Mouse (Mus musculus): Measurements from ENCODE around the gene Lrpap1.

DNA sequence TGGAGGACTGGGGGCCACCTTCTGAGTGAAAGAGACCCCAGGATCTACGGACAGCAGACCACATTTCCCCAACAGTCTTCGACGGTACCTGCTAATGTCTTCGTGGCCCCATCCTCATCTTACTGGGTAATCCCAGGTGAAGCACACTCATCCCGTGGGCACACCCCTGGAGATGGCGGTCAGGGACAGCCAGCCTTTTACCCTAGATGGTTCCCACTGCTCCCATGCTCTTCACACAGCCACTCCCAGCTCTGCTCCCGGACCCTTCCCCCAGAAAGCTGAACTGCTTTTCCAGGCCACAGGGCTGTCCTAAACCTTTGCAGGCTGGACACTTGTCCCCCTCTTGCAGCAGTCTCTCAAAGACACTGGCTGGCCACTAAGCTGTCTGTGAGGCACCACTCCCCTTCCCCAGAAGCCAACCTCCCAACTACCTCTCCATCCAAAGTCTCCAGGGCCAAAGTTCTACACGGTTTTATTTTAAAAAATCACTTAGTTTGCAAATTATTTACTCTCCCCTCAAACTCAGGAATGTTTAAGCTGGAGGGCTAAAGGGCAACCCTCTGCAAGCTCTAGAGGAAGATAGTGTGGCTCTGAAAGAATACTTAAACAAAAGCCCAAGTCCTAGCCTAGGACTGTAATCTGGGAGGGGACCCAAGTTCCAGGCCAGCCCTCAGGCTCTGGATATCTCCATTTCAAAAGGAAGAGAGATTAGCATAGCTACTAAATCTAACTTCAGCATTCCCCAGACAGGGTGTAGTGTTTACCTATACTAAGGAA lies 1.2 kb downstream of the Lrpap1 start:
- TF ChIP-seq POLR2A (IDR thresholded peaks at IDR 0.05; ENCODE audit: extremely low read depth, insufficient read depth, low read length) (no peak), CTCF (IDR thresholded peaks at IDR 0.05; ENCODE audit: extremely low read depth, insufficient read depth, low read length) (no peak)
